Mouse (Mus musculus): ENCODE results near the gene Gucd1. TPM values are rescaled to one million over a fixed set of nuclear protein-coding genes. Genes with fewer than 3 reads are reported as not detected.
A peak's percentile ranks its signal among the peaks of the same experiment; 100 is the strongest.
"Not testable (repeated sequence)": the region's sequence is repeated elsewhere in the genome, so short reads cannot be mapped to it uniquely, and the experiment has no call there.

The Gucd1 gene
- polyA plus RNA-seq, 1 experiment from 2014 or later = 24.9 TPM

DNA sequence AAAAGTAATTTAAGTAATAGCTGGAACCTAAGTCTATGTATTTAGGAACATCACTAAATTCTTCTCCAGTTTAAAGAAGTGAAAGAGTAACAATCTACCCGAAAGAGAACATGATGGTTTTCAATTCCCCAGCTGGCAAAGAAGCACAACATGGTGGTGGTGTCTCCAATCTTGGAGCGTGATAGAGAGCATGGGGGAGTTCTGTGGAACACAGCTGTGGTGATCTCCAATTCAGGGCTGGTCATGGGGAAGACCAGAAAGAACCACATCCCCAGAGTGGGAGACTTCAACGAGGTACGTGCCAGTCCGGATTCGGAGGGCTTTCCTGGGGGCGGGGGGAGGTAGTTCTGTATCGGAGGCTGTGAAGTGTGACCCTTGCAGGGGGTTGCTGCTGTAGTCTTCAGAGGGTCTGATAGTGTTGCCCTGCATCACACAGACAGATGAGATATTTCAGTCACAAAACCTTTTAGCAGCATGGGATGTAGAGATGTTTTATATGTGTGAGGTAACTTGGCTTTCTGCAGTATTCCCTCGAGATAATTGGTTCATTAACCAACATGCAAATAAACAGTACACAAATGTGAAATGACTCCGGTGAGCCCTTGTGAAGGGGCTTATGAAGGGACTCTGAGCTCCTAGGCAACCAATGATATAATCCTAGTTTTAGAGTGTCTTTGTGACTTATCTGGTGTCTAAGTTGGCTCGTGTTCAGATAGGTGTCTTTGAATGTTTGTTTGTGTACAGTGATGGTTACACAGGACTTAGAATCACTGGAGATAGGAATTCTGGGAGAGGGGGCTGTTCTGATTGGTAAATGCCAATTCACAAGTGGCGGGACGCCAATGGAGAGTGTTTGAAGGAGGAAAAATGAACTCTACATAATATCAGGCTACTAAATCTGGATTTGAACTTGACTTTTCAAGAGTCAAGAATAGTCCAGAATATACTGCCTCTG, 89.4 kb downstream of the Gucd1 start:
- Histone ChIP-seq H3K36me3 (ENCODE audit: control insufficient read depth, insufficient read depth, low read length) (no peaks in the 10 kb centered on the region), H3K4me2 (ENCODE audit: low read depth, low read length) (no peak overlapping the region), H3K4me3 (ENCODE audit: low read length) (no peak overlapping the region), H3K27ac (ENCODE audit: low read length) (no peak overlapping the region), H3K9ac (ENCODE audit: low read length) (no peak overlapping the region), H3K27me3 (ENCODE audit: control insufficient read depth, insufficient read depth, low read depth, low read length) (no peaks in the 10 kb centered on the region), H3K9me3 (ENCODE audit: control insufficient read depth, low read length) (no peaks in the 10 kb centered on the region), H3K4me1 (replicated peaks; ENCODE audit: control insufficient read depth, insufficient read depth, low read length) (peaks cover 8% of the 10 kb centered on the region; the same call in 1 of the 2 replicates)
- ATAC-seq (ENCODE audit: low read depth) = no peak
- WGBS = 62% methylated on average over 13 of the region's 13 CpGs

DNA sequence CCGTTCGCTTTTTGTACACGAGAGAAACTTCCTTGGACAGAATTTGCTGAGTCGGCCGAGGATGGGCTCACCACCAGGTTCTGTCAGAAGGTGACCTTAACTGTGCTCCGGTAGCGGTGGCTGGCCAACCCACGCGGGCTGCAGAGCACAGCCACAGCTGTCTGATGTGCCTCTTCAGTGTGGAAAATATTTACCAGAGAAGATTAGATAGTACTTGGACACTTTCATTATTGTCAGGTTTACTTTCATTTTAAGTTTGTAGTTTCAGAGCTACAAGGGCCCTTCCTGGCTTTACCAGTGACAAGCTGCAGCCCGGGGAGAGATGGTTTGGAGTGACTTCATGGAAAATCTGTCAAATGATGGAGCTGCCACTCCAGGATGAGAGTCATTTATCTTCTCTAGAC, 93.3 kb downstream of the Gucd1 start:
- Histone ChIP-seq H3K4me1 (replicated peaks; ENCODE audit: control insufficient read depth, insufficient read depth, low read length) (peaks cover 8% of the 10 kb centered on the region; the same call in 1 of the 2 replicates), H3K27ac (ENCODE audit: low read length) (no peak overlapping the region), H3K4me3 (ENCODE audit: low read length) (no peak overlapping the region), H3K9ac (ENCODE audit: low read length) (0 out of 2 replicates have a peak overlapping the region, but pooled peaks have one; percentile 22), H3K27me3 (ENCODE audit: control insufficient read depth, insufficient read depth, low read depth, low read length) (no peaks in the 10 kb centered on the region), H3K4me2 (ENCODE audit: low read depth, low read length) (no peak overlapping the region), H3K36me3 (ENCODE audit: control insufficient read depth, insufficient read depth, low read length) (no peaks in the 10 kb centered on the region), H3K9me3 (ENCODE audit: control insufficient read depth, low read length) (no peaks in the 10 kb centered on the region)
- peak; percentile 41; the same call in 1 of the 2 replicates for ATAC-seq (ENCODE audit: low read depth)
- WGBS = 50% methylated on average over 10 of the region's 10 CpGs

DNA sequence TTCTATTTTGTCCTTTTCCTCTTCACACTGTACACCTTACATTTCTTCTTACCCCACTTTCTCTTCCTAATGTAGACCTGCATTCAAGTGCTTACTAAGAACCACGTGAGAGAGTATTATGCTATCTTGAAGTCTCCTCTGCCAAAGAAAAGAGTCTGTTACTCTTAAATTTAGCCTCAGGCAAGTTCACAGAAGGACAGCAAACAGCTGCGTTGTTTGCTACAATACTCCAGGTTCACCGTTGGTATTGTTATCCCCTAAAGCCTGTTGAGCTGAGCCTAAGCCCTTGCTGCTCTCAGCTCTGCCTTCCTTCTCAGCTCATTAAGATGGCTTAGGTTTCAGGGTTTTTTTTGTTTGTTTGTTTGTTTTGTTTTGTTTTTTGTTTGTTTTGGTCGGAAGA, 99.0 kb downstream of the Gucd1 start:
- Histone ChIP-seq H3K9me3 (ENCODE audit: control insufficient read depth, low read length) (no peaks in the 10 kb centered on the region), H3K9ac (ENCODE audit: low read length) (no peak overlapping the region), H3K27ac (ENCODE audit: low read length) (no peak overlapping the region), H3K4me3 (ENCODE audit: low read length) (no peak overlapping the region), H3K4me1 (replicated peaks; ENCODE audit: control insufficient read depth, insufficient read depth, low read length) (no peaks in the 10 kb centered on the region; the same call in 1 of the 2 replicates), H3K36me3 (ENCODE audit: control insufficient read depth, insufficient read depth, low read length) (no peaks in the 10 kb centered on the region), H3K27me3 (ENCODE audit: control insufficient read depth, insufficient read depth, low read depth, low read length) (no peaks in the 10 kb centered on the region), H3K4me2 (ENCODE audit: low read depth, low read length) (no peak overlapping the region)
- no peak for ATAC-seq (ENCODE audit: low read depth)
- whole genome bisulfite sequencing = 53% methylated on average over 4 of the region's 4 CpGs

DNA sequence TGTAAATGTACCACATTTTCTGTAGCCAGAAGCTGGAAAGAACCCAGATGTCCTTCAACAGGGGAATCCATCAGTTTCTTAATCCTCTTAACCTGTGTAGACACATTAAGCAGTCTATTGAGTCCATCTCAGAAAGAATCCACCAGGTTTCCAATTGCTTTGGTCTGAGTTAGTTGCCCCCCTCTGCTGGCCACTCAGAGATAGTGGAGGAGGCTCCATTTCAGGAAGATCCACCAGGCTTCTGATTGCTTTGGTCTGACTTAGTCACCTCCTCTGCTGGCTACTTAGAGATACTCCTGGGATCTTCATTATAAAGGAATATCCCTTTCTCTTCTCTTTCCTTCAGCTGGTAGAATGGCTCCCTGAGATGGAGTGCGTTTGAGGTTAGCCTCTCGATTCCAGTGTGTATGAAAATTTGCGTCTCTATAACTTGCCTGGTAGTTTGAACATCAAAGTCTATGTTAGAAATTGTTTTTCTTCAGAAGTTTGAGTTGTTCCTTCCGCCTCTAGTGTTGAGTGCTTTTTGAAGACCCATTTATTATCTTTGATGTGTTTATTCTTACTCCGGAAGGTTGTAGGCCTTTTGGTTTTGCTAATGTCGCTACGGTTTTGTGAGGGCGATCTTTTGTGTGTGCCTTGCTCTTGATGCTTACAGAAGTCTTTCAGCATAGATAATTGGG, 100.3 kb downstream of the Gucd1 start:
- H3K4me1 ChIP-seq (replicated peaks; ENCODE audit: control insufficient read depth, insufficient read depth, low read length) = no peaks in the 10 kb centered on the region; the same call in 1 of the 2 replicates
- no peak overlapping the region for H3K4me2 ChIP-seq (ENCODE audit: low read depth, low read length)
- no peak for ATAC-seq (ENCODE audit: low read depth)
- no peak overlapping the region for H3K4me3 ChIP-seq (ENCODE audit: low read length)
- 43% methylated on average over 8 of the region's 8 CpGs for WGBS
- H3K27ac ChIP-seq (ENCODE audit: low read length) = no peak overlapping the region
- no peaks in the 10 kb centered on the region for H3K9me3 ChIP-seq (ENCODE audit: control insufficient read depth, low read length)
- H3K36me3 ChIP-seq (ENCODE audit: control insufficient read depth, insufficient read depth, low read length) = no peaks in the 10 kb centered on the region
- no peaks in the 10 kb centered on the region for H3K27me3 ChIP-seq (ENCODE audit: control insufficient read depth, insufficient read depth, low read depth, low read length)
- no peak overlapping the region for H3K9ac ChIP-seq (ENCODE audit: low read length)

DNA sequence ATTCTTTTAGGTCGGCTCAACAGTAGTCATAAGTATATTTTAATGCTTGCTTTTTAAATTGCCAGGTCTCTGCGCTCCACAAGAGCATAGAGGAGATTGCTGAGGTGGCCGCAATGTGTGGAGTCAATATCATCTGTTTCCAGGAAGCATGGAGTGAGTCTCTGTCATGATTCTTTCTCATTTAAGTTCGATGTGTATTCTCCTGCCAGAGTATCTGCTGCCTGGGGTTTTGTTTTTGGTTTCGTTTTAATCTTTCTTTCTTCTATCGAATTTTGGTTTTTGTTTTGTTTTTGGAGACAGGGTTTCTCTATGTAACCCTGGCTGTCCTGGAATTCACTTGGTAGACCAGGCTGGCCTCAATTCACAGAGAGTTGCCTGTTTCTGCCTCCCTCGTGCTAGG, 102.8 kb downstream of the Gucd1 start:
- Histone ChIP-seq H3K4me1 (replicated peaks; ENCODE audit: control insufficient read depth, insufficient read depth, low read length) (no peaks in the 10 kb centered on the region; the same call in 1 of the 2 replicates), H3K36me3 (ENCODE audit: control insufficient read depth, insufficient read depth, low read length) (no peaks in the 10 kb centered on the region), H3K27ac (ENCODE audit: low read length) (no peak overlapping the region), H3K9me3 (ENCODE audit: control insufficient read depth, low read length) (no peaks in the 10 kb centered on the region), H3K9ac (ENCODE audit: low read length) (no peak overlapping the region), H3K4me2 (ENCODE audit: low read depth, low read length) (no peak overlapping the region), H3K27me3 (ENCODE audit: control insufficient read depth, insufficient read depth, low read depth, low read length) (no peaks in the 10 kb centered on the region), H3K4me3 (ENCODE audit: low read length) (no peak overlapping the region)
- no peak for ATAC-seq (ENCODE audit: low read depth)
- WGBS = 80% methylated on average over 7 of the region's 7 CpGs

DNA sequence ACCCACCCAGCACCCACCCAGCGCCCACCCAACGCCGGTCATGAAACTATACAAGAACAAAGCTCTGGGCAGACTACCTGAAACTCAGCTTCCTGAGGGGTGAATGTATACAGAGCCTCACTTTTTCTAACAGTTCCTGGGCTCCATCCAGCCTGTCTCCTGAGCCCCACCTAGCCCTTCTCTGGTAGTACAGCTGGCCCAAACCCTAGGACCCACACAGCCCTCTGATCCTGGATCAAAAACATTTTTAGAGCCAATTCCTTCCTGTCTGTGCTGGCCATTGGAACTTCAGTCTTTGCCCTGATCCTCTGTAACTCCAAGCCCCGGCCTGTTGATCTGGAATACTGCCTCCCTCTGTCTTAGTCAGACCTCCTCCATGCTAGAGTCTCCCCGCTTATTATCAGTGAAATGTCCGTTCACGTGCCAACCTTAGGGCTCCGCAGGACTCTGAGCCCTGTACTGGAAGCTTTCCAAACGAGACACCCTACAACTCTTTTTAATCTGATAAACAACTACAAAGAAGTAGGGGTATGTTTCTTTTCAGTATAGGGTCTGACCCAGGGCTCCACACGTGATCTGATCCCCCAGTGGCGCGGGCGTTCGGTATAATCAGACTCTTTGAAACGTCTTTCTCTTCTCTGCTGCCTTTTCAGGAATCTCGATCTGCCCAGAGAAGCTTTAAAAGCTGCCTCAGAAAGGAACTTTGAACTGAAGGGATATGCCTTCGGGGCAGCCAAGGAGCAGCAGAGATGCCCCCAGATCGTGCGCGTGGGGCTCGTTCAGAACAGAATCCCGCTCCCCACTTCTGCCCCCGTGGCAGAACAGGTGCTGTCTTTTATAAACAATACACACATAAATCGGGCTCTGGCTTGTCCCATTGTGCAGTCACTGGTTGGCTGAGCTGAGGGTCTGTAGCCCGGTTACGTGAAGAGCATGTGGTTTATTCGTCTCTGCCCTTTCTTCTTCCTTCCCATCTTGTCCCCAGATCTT, 105.4 kb downstream of the Gucd1 start:
- Histone ChIP-seq H3K4me2 (ENCODE audit: low read depth, low read length) (no peak overlapping the region), H3K27me3 (ENCODE audit: control insufficient read depth, insufficient read depth, low read depth, low read length) (no peaks in the 10 kb centered on the region), H3K4me3 (ENCODE audit: low read length) (no peak overlapping the region), H3K9me3 (ENCODE audit: control insufficient read depth, low read length) (no peaks in the 10 kb centered on the region), H3K36me3 (ENCODE audit: control insufficient read depth, insufficient read depth, low read length) (no peaks in the 10 kb centered on the region), H3K9ac (ENCODE audit: low read length) (no peak overlapping the region), H3K4me1 (replicated peaks; ENCODE audit: control insufficient read depth, insufficient read depth, low read length) (no peaks in the 10 kb centered on the region), H3K27ac (ENCODE audit: low read length) (no peak overlapping the region)
- 65% methylated on average over 27 of the region's 27 CpGs for WGBS
- ATAC-seq (ENCODE audit: low read depth) = no peak

DNA sequence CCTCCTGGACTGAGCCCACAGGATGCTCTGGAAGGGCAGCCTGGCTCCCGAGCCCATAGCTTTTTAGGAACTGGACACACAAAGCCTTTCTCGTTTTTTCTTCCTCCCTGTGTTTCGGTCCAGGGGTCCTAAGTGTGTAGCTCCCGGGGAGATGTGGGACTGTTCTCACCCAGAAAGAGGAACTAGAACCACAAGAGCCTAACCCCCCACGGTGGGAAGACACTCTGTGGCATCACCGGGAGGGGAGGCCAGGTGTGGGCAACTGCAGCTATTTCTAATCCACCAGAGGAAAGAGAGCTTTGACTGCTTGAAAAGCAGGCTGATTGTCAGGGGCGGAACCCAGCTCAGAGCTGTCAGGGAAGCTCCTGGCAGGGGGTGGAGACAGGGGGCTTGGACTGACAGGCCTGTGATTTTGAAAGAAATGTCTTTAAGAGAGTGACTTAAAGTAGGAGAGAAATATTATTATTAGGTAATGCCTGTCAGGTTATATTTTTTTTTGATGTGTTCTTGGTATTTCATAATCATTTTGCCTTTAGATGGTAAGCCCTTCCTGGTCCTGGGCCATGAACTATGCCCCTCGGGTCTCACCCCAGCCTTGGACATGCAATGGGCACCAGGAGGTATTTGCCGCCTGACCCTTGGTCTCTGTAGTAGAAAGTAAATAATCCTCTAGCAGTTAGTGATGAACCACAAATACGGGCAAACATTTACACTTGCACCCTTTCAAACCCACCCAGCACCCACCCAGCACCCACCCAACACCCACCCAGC, 106.2 kb downstream of the Gucd1 start:
- H3K9me3 ChIP-seq (ENCODE audit: control insufficient read depth, low read length); H3K36me3 ChIP-seq (ENCODE audit: control insufficient read depth, insufficient read depth, low read length); H3K4me2 ChIP-seq (ENCODE audit: low read depth, low read length); H3K27ac ChIP-seq (ENCODE audit: low read length); H3K9ac ChIP-seq (ENCODE audit: low read length); H3K4me3 ChIP-seq (ENCODE audit: low read length); H3K4me1 ChIP-seq (replicated peaks; ENCODE audit: control insufficient read depth, insufficient read depth, low read length); H3K27me3 ChIP-seq (ENCODE audit: control insufficient read depth, insufficient read depth, low read depth, low read length); ATAC-seq (ENCODE audit: low read depth): not testable (repeated sequence)
- 39% methylated on average over 9 of the region's 10 CpGs for WGBS

DNA sequence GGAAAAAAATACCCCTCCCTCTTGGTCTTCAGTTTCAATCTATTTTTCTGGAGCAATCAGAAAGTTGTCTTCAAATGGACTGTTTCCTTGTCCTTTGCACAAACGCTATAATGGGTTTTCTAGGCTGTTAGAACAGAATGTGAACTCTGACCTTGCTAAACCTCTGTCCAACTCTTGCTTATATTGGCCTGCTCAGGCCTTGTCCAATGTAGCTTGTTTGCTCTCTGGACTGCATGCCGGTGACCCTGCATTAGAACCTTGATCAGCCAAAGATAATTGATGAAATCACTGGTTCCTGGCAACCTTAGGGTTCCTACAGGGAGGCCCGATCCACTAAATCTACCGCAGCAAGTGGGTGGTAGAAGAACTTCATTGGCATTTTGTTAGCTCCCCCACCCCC, 110.0 kb downstream of the Gucd1 start:
- H3K4me3 ChIP-seq (ENCODE audit: low read length) = no peak overlapping the region
- H3K36me3 ChIP-seq (ENCODE audit: control insufficient read depth, insufficient read depth, low read length) = no peaks in the 10 kb centered on the region
- no peaks in the 10 kb centered on the region for H3K27me3 ChIP-seq (ENCODE audit: control insufficient read depth, insufficient read depth, low read depth, low read length)
- no peaks in the 10 kb centered on the region for H3K9me3 ChIP-seq (ENCODE audit: control insufficient read depth, low read length)
- no peak overlapping the region for H3K4me2 ChIP-seq (ENCODE audit: low read depth, low read length)
- ATAC-seq (ENCODE audit: low read depth) = no peak
- no peak overlapping the region for H3K27ac ChIP-seq (ENCODE audit: low read length)
- peaks cover 2% of the 10 kb centered on the region; the same call in 1 of the 2 replicates for H3K4me1 ChIP-seq (replicated peaks; ENCODE audit: control insufficient read depth, insufficient read depth, low read length)
- WGBS = 70% methylated on average over 4 of the region's 4 CpGs
- no peak overlapping the region for H3K9ac ChIP-seq (ENCODE audit: low read length)
